Mouse (Mus musculus) forebrain, embryonic 16.5 days (tissue): ENCODE results near the gene Pm20d1. TPM values are rescaled to one million over a fixed set of nuclear protein-coding genes. Genes with fewer than 3 reads are reported as not detected.

Source experiments
- ATAC-seq: fragments of 200-750 bp; cut with Nextera tagmentation; 2 replicates; pipeline ENCODE4 v1.8.0; 2017; ENCODE audit warnings: mild to moderate bottlenecking, moderate library complexity
- H3K27ac ChIP-seq: fragments of 300-500 bp; sonication (generic); 2 replicates; pipeline ENCODE4 v1.5.1; 2014; ENCODE audit warnings: low read length, control low read depth
- H3K27me3 ChIP-seq: fragments of 300-500 bp; sonication (generic); replicated peaks from 2 replicates; pipeline ENCODE4 v1.6.1; 2014; ENCODE audit warnings: low read length; ENCODE audit not compliant: control insufficient read depth, insufficient read depth
- H3K36me3 ChIP-seq: fragments of 300-500 bp; sonication (generic); 2 replicates; pipeline ENCODE4 v1.6.1; 2014; ENCODE audit not compliant: control insufficient read depth, insufficient read depth
- H3K4me1 ChIP-seq: fragments of 300-500 bp; sonication (generic); replicated peaks from 2 replicates; pipeline ENCODE4 v1.6.1; 2014; ENCODE audit warnings: low read length; ENCODE audit not compliant: control insufficient read depth, insufficient read depth
- H3K4me2 ChIP-seq: fragments of 300-500 bp; sonication (generic); 2 replicates; pipeline ENCODE4 v1.6.1; 2014; ENCODE audit warnings: mild to moderate bottlenecking, low read length, control low read depth
- H3K4me3 ChIP-seq: fragments of 300-500 bp; sonication (generic); replicated peaks from 2 replicates; pipeline ENCODE4 v1.5.1; 2014; ENCODE audit warnings: mild to moderate bottlenecking, low read length, control low read depth
- H3K9ac ChIP-seq: fragments of 300-500 bp; sonication (generic); replicated peaks from 2 replicates; pipeline ENCODE4 v1.6.1; 2014; ENCODE audit warnings: low read depth, low read length, control low read depth
- H3K9me3 ChIP-seq: fragments of 300-500 bp; sonication (generic); 2 replicates; pipeline ENCODE4 v1.6.1; 2016; ENCODE audit warnings: low read length; ENCODE audit not compliant: control insufficient read depth
- WGBS: fragments of 180-500 bp; shearing (Covaris S2); extraction: QIAGEN DNeasy Blood & Tissue Kit; methylation state at CpG from one replicate; pipeline ENCODE4 v1.1.7; 2014; 5-methylcytosine and 5-hydroxymethylcytosine counted together
- polyA plus RNA-seq: library from polyadenylated mRNA; unstranded; fragments of >200 nt; fragmentation: Nextera tagmentation; extraction: Ambion mirVana; gene quantifications from 2 replicates; pipeline ENCODE4 v1.2.1, GENCODE M21; 2015

Gene Pm20d1
- 0.18 and 0.67 TPM in 2 replicates for polyA plus RNA-seq

DNA sequence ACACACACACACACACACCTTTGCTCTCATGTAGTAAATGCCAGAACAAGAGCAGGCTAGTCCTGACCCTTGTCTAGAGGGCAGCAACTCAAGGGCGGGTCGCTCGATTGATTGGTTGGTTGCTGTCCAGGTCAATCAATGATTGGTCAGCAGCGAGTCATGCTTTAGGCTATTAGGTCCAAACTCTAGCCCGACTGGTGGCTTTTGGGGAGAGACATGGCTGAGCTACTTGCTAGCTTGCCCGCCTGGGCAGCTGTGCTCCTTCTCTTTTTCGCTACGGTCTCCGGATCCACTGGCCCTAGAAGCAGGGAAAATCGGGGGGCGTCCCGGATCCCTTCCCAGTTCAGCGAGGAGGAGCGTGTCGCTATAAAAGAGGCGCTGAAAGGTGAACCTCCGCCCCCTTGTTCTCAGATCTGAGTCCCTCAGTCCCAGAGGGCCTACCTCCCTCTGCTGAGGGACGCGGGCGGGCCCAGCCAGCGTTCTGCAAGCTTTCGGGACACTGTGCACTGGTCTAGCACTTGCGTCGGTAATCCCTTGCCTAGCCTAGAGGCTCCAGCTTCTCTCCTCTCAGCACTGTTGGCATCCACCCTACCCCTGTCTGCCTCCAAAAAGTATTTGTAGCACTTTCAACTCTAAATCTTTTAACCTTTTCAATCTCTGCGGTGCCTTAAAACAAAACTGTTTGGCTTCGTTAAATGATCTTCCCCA lies at the start of gene Pm20d1:
TSS of gene Pm20d1 (plus strand) at position 180 of the 708 bp plus-strand sequence.
- H3K4me1 ChIP-seq: peaks cover 8% of the 10 kb centered on the region
- H3K36me3 ChIP-seq: no peaks in the 10 kb centered on the region
- no peaks in the 10 kb centered on the region for H3K27me3 ChIP-seq
- no peak within 1 kb of the TSS for H3K27ac ChIP-seq
- no peaks in the 10 kb centered on the region for H3K9me3 ChIP-seq
- H3K9ac ChIP-seq: peak within 1 kb of the TSS; percentile 32; the same call in 1 of the 2 replicates
- ATAC-seq: no peak
- WGBS: 5% methylated on average over 26 of the region's 26 CpGs
- H3K4me2 ChIP-seq: peak within 1 kb of the TSS; percentile 46
- peak within 1 kb of the TSS; percentile 23 for H3K4me3 ChIP-seq

DNA sequence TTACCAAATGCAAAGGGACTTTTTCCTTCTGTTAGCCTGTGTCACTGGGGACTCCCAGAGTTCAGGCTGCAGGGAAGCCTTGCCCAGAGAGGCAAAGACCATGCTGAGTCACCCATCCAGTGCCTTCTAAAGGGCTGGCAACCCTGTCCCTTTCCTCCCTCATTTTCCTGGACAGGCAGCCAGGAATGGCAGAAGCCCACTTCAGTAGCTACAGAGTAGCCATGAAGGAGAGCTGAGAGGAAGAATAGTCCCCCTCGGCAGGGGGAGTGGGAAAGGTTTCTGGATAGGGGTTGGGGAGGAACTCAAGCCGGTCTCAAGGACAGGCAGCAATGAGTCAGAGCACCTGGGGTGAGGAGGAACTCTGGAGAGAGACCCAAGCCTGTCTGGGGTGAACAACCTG lies 49.4 kb upstream of the Pm20d1 start:
- H3K4me3 ChIP-seq: no peak overlapping the region
- ATAC-seq: no peak

DNA sequence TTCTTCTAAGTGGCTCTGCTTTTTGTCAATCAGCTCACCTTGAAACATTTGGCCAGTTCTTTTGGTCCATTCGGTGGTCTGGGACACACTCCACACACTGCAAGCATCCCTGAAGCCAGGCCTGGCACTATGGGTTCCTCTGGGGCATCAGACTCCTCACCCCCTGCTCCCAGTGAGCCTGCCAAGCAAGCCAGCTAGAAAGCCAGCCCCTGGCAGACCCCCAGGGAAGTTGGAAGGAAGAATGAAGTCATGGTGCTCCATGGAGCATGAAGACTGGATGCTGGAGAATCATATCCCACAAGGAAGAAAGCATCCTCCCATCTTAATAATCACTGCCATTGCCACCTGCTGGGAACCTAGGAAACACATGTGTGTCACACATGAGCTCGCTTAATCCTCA lies 48.5 kb upstream of the Pm20d1 start:
- Histone ChIP-seq H3K9ac (no peak overlapping the region), H3K4me1 (peaks cover 16% of the 10 kb centered on the region), H3K27ac (no peak overlapping the region), H3K27me3 (no peaks in the 10 kb centered on the region), H3K9me3 (no peaks in the 10 kb centered on the region), H3K36me3 (no peaks in the 10 kb centered on the region), H3K4me2 (no peak overlapping the region), H3K4me3 (no peak overlapping the region)
- no peak for ATAC-seq
- 87% methylated on average over 2 of the region's 2 CpGs for WGBS

More for the DNA sequence above, 49.4 kb upstream of the Pm20d1 start:
- H3K9ac ChIP-seq: no peak overlapping the region
- no peaks in the 10 kb centered on the region for H3K9me3 ChIP-seq
- H3K4me1 ChIP-seq: peaks cover 15% of the 10 kb centered on the region
- no peak overlapping the region for H3K27ac ChIP-seq
- no peak overlapping the region for H3K4me2 ChIP-seq
- 50% methylated on average over 2 of the region's 2 CpGs for WGBS
- H3K36me3 ChIP-seq: no peaks in the 10 kb centered on the region
- H3K27me3 ChIP-seq: no peaks in the 10 kb centered on the region

DNA sequence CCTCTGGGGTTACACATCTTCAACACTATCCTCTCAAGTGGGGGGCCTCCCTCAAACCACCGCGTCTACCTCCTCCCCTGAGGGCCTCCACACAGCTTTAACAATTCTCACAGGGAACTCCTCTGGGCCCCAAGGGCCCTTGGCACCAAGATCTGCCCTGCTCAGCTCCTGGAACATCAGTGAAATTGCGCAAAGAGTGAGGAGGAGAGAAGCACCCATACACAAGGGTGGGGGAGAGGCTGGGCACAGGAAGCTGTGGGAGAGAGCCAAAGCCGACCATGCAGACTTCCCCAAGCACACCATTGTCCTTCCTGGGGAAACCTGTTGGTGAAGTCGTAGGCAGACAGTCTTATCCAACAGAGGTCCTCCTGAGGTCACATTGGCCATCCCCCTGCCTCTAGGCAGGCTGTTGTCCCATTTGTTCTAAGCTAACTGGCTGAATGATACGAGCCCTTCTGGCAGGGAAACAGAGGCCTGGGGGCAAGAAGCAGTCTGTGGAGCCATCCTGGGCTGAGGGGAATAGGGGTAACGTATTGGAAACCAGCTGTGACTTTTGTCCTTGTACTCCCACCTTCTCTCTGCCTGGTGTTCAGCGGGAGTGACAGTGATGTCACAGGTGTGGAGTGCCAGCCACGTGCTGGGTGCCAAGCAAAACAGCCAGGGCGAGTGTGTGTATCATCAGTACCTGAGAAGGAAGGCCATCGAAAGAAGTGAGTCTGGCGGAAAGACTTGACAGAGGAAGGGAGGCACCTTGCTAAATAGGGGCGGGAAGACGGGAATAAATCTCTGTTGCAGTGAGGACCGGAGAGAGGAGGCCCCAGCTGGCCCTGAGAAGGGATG lies 47.3 kb upstream of the Pm20d1 start:
- no peaks in the 10 kb centered on the region for H3K27me3 ChIP-seq
- H3K36me3 ChIP-seq: no peaks in the 10 kb centered on the region
- 79% methylated on average over 15 of the region's 15 CpGs for WGBS
- H3K27ac ChIP-seq: no peak overlapping the region
- no peak for ATAC-seq
- peaks cover 16% of the 10 kb centered on the region for H3K4me1 ChIP-seq
- H3K4me2 ChIP-seq: no peak overlapping the region
- no peak overlapping the region for H3K9ac ChIP-seq
- no peak overlapping the region for H3K4me3 ChIP-seq
- H3K9me3 ChIP-seq: no peaks in the 10 kb centered on the region

DNA sequence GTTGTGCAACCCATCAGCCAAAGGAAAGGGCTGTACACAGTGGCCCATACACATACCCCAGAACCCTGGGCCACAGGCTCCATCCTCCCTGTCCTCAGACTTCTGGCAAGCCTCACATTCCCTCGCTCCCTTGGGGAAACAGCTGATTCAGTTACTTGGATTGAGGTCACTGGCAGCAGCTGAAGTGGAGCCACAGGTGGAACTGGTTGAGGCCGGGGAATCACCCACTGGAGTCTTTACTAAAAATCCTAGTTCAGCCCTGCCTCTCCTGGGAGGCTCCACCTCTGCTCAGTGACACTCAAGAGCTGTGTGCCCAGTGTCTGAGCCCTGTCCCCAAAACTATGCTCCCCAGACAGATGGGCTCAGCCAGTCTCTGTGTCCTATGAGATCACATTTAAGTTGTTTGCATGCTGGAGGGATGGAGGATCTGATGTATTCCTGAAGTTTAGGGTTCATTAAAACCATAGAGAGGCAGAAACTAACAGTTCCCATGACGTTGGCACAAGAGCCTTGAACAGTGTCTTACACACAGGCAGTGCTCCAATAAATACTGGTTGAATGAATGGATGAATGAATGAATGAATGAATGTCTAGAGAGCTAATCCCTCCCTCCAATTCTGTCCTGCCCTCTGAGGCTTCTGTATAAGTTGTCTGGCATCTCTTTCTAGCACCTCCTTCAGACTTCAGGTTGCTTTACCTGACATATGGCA lies 45.8 kb upstream of the Pm20d1 start:
- Histone ChIP-seq H3K4me2 (no peak overlapping the region), H3K9me3 (no peaks in the 10 kb centered on the region), H3K27me3 (no peaks in the 10 kb centered on the region), H3K36me3 (no peaks in the 10 kb centered on the region), H3K27ac (peak overlapping the region; percentile 31), H3K9ac (no peak overlapping the region), H3K4me1 (peaks cover 16% of the 10 kb centered on the region), H3K4me3 (no peak overlapping the region)
- peak; percentile 59 for ATAC-seq
- WGBS: 61% methylated on average over 3 of the region's 3 CpGs

DNA sequence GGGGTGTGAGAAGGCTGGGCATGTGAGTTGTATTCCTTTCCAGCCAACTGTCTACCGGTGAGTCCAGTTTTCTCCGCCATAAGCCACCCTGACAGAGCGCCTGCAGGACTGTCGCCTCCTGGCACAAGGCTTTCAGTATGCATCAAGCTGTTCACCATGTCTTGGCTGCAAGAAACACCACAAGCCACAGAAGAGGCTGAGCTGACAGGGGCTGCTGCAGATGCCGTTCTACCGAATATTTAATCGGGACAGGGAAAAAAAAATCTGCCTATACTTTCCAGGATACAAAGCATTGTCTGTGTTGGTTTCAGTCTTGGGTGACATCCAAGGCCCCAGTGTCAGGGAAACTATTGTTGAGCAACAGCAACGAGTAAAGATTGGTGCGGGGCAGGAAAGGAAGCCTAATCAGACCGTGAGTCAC lies 45.3 kb upstream of the Pm20d1 start:
- Histone ChIP-seq H3K4me2 (no peak overlapping the region), H3K9me3 (no peaks in the 10 kb centered on the region), H3K9ac (no peak overlapping the region), H3K27me3 (no peaks in the 10 kb centered on the region), H3K27ac (peak overlapping the region; percentile 31), H3K4me3 (no peak overlapping the region), H3K36me3 (no peaks in the 10 kb centered on the region), H3K4me1 (peaks cover 16% of the 10 kb centered on the region)
- peak; percentile 85 for ATAC-seq
- WGBS: 30% methylated on average over 10 of the region's 10 CpGs

DNA sequence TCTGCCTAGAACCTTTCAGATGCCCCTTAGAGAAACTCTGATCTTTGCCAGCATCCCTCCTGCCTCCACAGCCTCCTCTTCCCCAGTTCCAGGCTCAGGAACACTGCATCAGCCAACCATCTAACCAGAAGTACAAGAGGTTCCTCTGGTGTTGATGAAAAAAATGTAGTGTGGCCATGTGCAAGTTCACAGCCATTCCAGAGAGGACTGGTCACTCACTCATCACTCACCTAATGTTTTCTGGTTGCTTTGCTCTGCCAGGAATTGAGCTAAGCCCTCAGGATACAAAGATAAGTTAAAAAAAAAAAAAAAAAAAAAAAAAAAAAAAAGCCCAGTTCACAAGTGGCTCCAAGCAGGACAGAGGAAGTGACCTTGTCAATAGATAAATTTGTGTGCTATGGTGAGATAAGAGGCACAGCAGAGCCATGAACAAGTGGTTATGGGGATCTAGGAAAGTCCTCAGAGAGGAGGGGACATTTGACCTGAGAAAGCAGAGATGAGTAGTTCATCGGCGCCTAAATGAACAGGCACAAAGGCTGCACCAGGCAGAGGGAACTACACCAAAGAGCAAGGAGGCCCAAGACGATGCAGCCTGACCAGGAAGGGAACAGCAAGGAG lies 42.9 kb upstream of the Pm20d1 start:
- Histone ChIP-seq H3K27ac (no peak overlapping the region), H3K4me1 (peaks cover 19% of the 10 kb centered on the region), H3K4me3 (no peak overlapping the region), H3K9ac (no peak overlapping the region), H3K36me3 (no peaks in the 10 kb centered on the region), H3K9me3 (no peaks in the 10 kb centered on the region), H3K27me3 (no peaks in the 10 kb centered on the region), H3K4me2 (no peak overlapping the region)
- no peak for ATAC-seq
- 88% methylated on average over 3 of the region's 3 CpGs for WGBS

DNA sequence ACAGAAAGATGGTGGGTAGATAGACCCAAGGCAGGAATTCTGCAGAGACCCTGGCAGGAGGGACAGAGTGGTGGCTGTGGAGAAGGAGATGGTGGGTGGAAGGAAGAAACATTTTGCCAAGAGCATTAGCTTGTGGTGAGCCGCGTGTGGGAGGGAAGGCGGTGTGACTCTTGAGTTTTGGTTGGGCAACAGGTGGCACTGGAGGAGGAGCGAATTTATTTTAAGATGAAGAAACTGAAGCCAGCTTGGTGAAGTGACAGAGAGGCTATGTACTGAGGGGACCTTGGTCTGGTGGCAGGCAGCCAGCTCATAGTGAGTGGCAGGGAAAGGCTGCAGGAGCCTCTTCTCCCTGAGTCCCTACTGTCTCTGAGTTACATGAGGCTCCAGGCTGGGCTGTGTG lies 42.3 kb upstream of the Pm20d1 start:
- Histone ChIP-seq H3K9ac (no peak overlapping the region), H3K27me3 (no peaks in the 10 kb centered on the region), H3K27ac (no peak overlapping the region), H3K4me1 (peaks cover 19% of the 10 kb centered on the region), H3K9me3 (no peaks in the 10 kb centered on the region), H3K4me2 (no peak overlapping the region), H3K36me3 (no peaks in the 10 kb centered on the region), H3K4me3 (no peak overlapping the region)
- ATAC-seq: no peak
- 95% methylated on average over 4 of the region's 4 CpGs for WGBS

DNA sequence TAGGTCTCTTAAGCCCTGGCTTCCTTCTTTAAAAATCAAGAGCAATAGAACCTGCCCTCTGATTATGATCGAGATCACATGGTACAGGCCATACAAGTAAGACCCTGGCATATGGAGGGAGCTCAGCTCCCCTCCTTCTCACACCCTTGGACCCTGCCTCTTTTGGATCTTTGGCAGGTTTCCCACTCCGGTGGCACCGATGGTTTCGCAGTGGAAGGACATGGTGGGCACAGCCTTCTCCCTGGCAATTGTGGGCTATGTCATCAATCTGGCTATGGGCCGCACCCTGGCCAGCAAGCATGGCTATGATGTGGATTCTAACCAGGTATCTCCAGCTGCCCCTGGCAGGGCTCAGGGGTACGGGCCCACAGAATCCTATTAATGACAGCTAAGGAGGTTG lies 40.0 kb upstream of the Pm20d1 start:
- Histone ChIP-seq H3K27ac (no peak overlapping the region), H3K27me3 (no peaks in the 10 kb centered on the region), H3K9ac (no peak overlapping the region), H3K9me3 (no peaks in the 10 kb centered on the region), H3K4me3 (no peak overlapping the region), H3K4me1 (peaks cover 9% of the 10 kb centered on the region), H3K36me3 (no peaks in the 10 kb centered on the region), H3K4me2 (no peak overlapping the region)
- 81% methylated on average over 6 of the region's 6 CpGs for WGBS
- no peak for ATAC-seq
